Mouse (Mus musculus) heart, embryonic 11.5 days (tissue): Measurements from ENCODE around the gene Slk. TPM values are rescaled to one million over a fixed set of nuclear protein-coding genes. Genes with fewer than 3 reads are reported as not detected.
"Not testable (repeated sequence)": the region's sequence is repeated elsewhere in the genome, so short reads cannot be mapped to it uniquely, and the experiment has no call there.

ENCODE experiments used
- ATAC-seq: fragments of 200-750 bp; cut with Nextera tagmentation; replicated peaks from 2 replicates; pipeline ENCODE4 v1.8.0; 2017; ENCODE audit warnings: moderate library complexity; ENCODE audit not compliant: insufficient number of reproducible peaks, low FRiP score, low TSS enrichment
- H3K27ac ChIP-seq: fragments of 300-500 bp; sonication (generic); 2 replicates; pipeline ENCODE4 v1.5.1; 2014; ENCODE audit warnings: mild to moderate bottlenecking, low read depth, low read length
- H3K27me3 ChIP-seq: fragments of 300-500 bp; sonication (generic); 2 replicates; pipeline ENCODE4 v1.6.1; 2014; ENCODE audit warnings: mild to moderate bottlenecking, low read length, mixed read lengths; ENCODE audit not compliant: control insufficient read depth, insufficient read depth
- H3K36me3 ChIP-seq: fragments of 300-500 bp; sonication (generic); 2 replicates; pipeline ENCODE4 v1.6.1; 2014; ENCODE audit warnings: mild to moderate bottlenecking, low read length, moderate library complexity, mixed read lengths; ENCODE audit not compliant: control insufficient read depth, insufficient read depth
- H3K4me1 ChIP-seq: fragments of 300-500 bp; sonication (generic); 2 replicates; pipeline ENCODE4 v1.6.1; 2014; ENCODE audit warnings: low read length; ENCODE audit not compliant: control insufficient read depth, insufficient read depth
- H3K4me2 ChIP-seq: fragments of 300-500 bp; sonication (generic); 2 replicates; pipeline ENCODE4 v1.6.1; 2014; ENCODE audit warnings: mild to moderate bottlenecking, moderate library complexity
- H3K4me3 ChIP-seq: fragments of 300-500 bp; sonication (generic); 2 replicates; pipeline ENCODE4 v1.5.1; 2014; ENCODE audit warnings: low read depth, low read length
- H3K9ac ChIP-seq: fragments of 300-500 bp; sonication (generic); 2 replicates; pipeline ENCODE4 v1.6.1; 2014; ENCODE audit warnings: mild to moderate bottlenecking, low read depth, low read length, moderate library complexity
- H3K9me3 ChIP-seq: fragments of 300-500 bp; sonication (generic); replicated peaks from 2 replicates; pipeline ENCODE4 v1.6.1; 2016; ENCODE audit warnings: low read length; ENCODE audit not compliant: control insufficient read depth
- WGBS: fragments of 180-500 bp; shearing (Covaris S2); extraction: QIAGEN DNeasy Blood & Tissue Kit; methylation state at CpG from one replicate; pipeline ENCODE4 v1.1.7; 2014; ENCODE audit not compliant: insufficient replicate concordance; 5-methylcytosine and 5-hydroxymethylcytosine counted together
- polyA plus RNA-seq: library from polyadenylated mRNA; unstranded; fragments of >200 nt; fragmentation: Nextera tagmentation; extraction: Ambion mirVana; gene quantifications from 2 replicates; pipeline ENCODE4 v1.2.1, GENCODE M21; 2014

Slk gene
- polyA plus RNA-seq, 1 experiment from 2014 or later: 14.1 TPM

DNA sequence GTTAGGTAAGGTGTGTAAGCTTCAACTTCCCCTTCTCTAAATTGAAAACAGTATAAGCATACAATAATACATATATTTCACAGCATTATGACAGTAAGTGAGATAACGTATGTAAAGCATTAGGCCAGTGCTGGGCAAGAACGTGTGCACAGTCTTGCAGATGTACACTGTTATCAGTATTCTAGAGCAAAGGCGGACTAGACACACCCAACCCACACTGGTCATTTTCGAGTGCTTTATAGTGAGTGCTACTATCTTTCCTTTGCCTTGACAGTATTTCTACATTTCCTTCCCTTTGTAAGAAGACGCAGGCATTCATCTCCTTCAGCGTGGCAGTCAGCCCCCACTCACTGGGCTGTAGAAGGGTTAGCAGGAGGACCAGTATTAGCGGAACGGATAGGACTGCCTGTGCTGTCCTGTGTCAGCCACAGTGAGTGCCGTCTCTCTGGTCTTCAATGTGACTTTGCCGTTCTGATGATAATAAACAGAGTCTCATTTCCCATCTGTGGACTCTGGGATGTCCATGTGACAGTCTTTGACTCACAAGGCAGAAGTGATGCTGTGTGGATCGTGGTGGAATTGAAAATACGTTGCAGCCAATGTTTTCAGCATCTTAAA, 18.8 kb upstream of the Slk start:
- no peaks in the 10 kb centered on the region for H3K9me3 ChIP-seq
- H3K9ac ChIP-seq: no peak overlapping the region
- WGBS: 66% methylated on average over 12 of the region's 12 CpGs
- H3K27ac ChIP-seq: no peak overlapping the region
- no peaks in the 10 kb centered on the region for H3K27me3 ChIP-seq
- no peaks in the 10 kb centered on the region for H3K36me3 ChIP-seq
- ATAC-seq: no peak
- peaks cover 5% of the 10 kb centered on the region; the same call in 1 of the 2 replicates for H3K4me1 ChIP-seq
- H3K4me2 ChIP-seq: no peak overlapping the region
- H3K4me3 ChIP-seq: no peak overlapping the region

DNA sequence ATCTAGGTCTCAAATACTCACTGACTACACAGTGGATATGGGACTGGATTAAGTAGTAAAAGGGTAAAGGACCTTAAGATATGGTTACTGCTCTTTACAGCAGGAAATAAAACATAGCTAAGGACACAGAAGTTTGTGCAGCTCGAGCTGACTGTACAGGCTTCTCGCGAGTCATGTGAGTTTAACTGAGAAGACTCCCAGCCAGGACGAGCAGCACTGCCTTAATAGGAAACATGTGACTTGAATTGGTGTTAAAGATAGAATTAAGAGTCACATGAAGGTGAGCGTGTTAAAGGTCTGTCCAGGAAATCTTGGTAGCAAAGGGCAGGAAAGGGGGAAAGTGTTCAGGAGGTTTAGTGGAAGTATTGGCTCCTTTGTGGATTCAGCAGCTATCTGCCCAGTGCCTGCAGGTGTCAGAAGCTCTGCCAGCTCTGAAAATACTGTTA, 17.5 kb upstream of the Slk start:
- no peak overlapping the region for H3K9ac ChIP-seq
- no peaks in the 10 kb centered on the region for H3K9me3 ChIP-seq
- no peak overlapping the region for H3K4me3 ChIP-seq
- H3K27me3 ChIP-seq: no peaks in the 10 kb centered on the region
- H3K4me2 ChIP-seq: no peak overlapping the region
- ATAC-seq: no peak
- 46% methylated on average over 5 of the region's 5 CpGs for WGBS
- peaks cover 5% of the 10 kb centered on the region; the same call in 1 of the 2 replicates for H3K4me1 ChIP-seq
- no peaks in the 10 kb centered on the region for H3K36me3 ChIP-seq
- H3K27ac ChIP-seq: no peak overlapping the region

DNA sequence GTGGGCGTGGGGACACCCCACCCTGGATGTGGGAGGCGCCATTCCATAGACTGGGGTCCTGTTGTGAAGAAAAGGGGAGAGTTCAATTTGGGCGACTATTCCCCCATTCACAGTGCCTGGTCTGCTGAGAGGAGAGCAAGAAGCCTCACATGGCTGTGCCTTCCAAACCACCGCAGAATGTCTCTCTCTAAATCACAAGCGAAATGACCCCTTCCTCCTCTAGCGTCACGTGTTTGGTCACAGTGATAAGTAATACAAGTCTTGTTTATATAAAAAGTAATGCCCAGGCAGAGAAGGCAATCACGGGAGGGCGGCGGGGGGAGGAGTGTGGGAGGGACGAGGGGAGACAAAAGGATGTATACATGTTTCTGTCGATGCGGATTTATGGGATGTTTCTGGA, 15.8 kb upstream of the Slk start:
- H3K4me1 ChIP-seq: peaks cover 5% of the 10 kb centered on the region; the same call in 1 of the 2 replicates
- no peak overlapping the region for H3K4me3 ChIP-seq
- no peaks in the 10 kb centered on the region for H3K9me3 ChIP-seq
- no peak for ATAC-seq
- no peaks in the 10 kb centered on the region for H3K27me3 ChIP-seq
- no peak overlapping the region for H3K4me2 ChIP-seq
- no peak overlapping the region for H3K9ac ChIP-seq
- 70% methylated on average over 13 of the region's 13 CpGs for WGBS
- H3K27ac ChIP-seq: no peak overlapping the region
- no peaks in the 10 kb centered on the region for H3K36me3 ChIP-seq

DNA sequence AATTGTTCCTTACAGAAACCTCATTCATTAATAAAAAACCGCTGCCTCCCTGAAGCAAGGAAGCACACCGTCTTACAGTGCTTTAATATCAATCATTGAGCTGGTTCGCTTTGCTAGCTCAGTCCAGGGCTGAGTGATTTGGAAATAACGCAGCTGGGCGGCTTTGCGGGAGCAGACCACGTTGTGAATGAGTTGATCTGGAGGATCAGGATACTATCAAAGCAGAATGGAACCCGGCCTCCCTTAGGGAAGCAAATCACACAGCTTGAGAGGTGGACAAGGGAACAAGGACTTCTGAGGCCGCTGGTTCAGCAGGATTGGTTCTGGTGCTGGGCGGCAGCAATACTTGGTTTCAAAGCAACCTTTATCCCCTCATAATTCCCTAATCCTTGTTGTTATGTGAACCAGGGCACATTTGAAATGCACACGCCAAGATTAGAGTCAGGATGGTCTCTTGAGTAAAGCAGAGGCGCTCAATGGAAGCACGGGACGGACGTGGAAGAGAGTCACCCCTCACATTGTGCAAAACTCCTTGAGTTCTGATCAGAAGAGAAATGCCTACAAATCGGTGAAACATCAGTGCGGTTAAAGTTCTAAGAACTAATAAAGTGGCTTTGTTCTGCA, 14.3 kb upstream of the Slk start:
- H3K9ac ChIP-seq: no peak overlapping the region
- H3K27me3 ChIP-seq: no peaks in the 10 kb centered on the region
- no peaks in the 10 kb centered on the region for H3K9me3 ChIP-seq
- no peak overlapping the region for H3K4me3 ChIP-seq
- H3K36me3 ChIP-seq: no peaks in the 10 kb centered on the region
- 0 out of 2 replicates have a peak, but pooled peaks cover 1% of the 10 kb centered on the region for H3K4me1 ChIP-seq
- no peak overlapping the region for H3K27ac ChIP-seq
- WGBS: 74% methylated on average over 17 of the region's 17 CpGs
- ATAC-seq: no peak
- no peak overlapping the region for H3K4me2 ChIP-seq

DNA sequence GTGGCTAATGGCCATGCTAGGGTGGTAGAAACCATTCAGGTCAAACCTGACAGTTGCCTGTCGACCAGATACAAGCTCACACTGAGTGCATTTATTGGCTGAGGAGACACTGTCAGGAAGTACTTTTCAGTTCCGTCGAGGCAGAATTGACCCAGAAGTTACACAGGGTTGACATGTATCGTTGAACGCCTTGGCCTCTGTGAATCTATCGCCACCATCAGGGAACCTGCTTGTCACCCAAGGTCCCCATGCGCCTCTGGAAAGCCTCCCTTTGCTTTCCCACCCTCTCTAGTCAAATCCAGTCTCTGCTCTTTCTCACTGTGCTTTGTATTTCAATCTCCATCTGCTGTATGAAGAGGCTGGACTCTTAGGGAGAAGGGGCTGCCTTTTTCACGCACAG, 13.5 kb upstream of the Slk start:
- H3K36me3 ChIP-seq: no peaks in the 10 kb centered on the region
- H3K27me3 ChIP-seq: no peaks in the 10 kb centered on the region
- no peaks in the 10 kb centered on the region for H3K4me1 ChIP-seq
- H3K4me2 ChIP-seq: no peak overlapping the region
- no peak overlapping the region for H3K9ac ChIP-seq
- no peak for ATAC-seq
- no peak overlapping the region for H3K27ac ChIP-seq
- no peak overlapping the region for H3K4me3 ChIP-seq
- WGBS: 73% methylated on average over 8 of the region's 8 CpGs
- no peaks in the 10 kb centered on the region for H3K9me3 ChIP-seq

DNA sequence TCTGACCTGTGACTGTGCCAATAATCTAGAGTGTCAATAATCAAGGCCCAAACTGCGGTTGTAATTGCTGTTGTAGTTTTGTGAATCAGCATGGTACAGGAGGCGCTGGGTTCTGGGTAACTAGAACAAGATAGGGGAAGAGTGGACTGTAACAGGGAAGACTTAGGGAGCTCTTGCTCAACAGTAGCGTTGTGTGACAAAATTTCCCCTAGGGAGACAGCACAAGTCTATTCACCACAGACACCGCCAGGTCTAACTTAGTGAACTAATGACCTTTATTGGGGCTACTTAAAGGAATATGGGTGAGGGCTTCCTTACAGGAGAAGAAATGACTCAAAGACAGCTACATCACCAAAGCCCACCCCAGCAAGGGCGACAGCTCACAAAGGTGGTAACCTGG, 9.4 kb upstream of the Slk start:
- no peaks in the 10 kb centered on the region for H3K9me3 ChIP-seq
- no peak overlapping the region for H3K4me2 ChIP-seq
- ATAC-seq: no peak
- H3K9ac ChIP-seq: no peak overlapping the region
- no peaks in the 10 kb centered on the region for H3K27me3 ChIP-seq
- H3K27ac ChIP-seq: no peak overlapping the region
- no peak overlapping the region for H3K4me3 ChIP-seq
- no peaks in the 10 kb centered on the region for H3K4me1 ChIP-seq
- H3K36me3 ChIP-seq: no peaks in the 10 kb centered on the region
- WGBS: 83% methylated on average over 5 of the region's 5 CpGs

DNA sequence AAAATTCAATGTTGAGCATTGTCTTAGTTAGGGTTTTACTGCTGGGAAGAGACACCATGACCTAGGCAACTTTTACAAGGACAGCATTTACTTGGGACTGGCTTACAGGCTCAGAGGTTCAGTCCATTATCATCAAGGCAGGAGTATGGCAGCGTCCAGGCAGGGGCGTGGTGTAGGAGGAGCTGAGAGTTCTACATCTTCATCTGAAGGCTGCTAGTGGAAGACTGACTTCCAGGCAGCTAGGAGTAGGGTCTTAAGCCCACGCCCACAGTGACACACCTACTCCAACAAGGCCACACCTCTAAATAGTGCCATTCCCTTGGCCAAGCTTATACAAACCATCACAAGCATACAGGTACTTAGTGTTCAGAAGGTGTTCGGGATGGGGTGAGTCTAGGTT, 7.5 kb upstream of the Slk start:
- not testable (repeated sequence) for H3K36me3 ChIP-seq, H3K27ac ChIP-seq, ATAC-seq, H3K4me3 ChIP-seq, H3K9me3 ChIP-seq, H3K4me1 ChIP-seq, H3K27me3 ChIP-seq, H3K4me2 ChIP-seq, H3K9ac ChIP-seq
- 50% methylated on average over 4 of the region's 4 CpGs for WGBS

DNA sequence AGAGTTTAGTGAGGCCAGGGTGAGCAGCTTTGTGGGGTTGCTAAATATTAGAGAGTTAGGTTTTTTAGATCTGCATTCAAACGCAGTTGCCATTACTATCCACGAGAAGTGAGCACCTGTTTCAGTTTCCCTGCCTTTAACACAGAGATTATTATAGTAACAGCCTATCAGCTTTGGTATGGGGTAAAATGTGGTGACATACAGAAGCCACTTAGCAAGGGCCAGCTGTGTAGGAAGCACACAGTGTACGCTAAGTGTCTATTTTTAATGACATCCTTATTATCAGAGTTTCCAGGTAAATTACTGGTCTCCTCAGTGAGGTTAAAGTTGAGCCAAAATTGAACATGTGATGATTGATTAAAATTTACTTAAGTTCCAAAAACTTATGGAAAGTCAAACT, 5.8 kb upstream of the Slk start:
- H3K9ac ChIP-seq: no peak overlapping the region
- H3K27ac ChIP-seq: no peak overlapping the region
- no peak overlapping the region for H3K4me3 ChIP-seq
- no peaks in the 10 kb centered on the region for H3K9me3 ChIP-seq
- no peak for ATAC-seq
- H3K27me3 ChIP-seq: no peaks in the 10 kb centered on the region
- H3K4me1 ChIP-seq: peaks cover 4% of the 10 kb centered on the region; the same call in 1 of the 2 replicates
- no peaks in the 10 kb centered on the region for H3K36me3 ChIP-seq
- WGBS: 59% methylated on average over 3 of the region's 3 CpGs
- no peak overlapping the region for H3K4me2 ChIP-seq
